Mouse (Mus musculus): Measurements from ENCODE around the gene Ssr4.
"Not testable (repeated sequence)": the region's sequence is repeated elsewhere in the genome, so short reads cannot be mapped to it uniquely, and the experiment has no call there.

Gene Ssr4

DNA sequence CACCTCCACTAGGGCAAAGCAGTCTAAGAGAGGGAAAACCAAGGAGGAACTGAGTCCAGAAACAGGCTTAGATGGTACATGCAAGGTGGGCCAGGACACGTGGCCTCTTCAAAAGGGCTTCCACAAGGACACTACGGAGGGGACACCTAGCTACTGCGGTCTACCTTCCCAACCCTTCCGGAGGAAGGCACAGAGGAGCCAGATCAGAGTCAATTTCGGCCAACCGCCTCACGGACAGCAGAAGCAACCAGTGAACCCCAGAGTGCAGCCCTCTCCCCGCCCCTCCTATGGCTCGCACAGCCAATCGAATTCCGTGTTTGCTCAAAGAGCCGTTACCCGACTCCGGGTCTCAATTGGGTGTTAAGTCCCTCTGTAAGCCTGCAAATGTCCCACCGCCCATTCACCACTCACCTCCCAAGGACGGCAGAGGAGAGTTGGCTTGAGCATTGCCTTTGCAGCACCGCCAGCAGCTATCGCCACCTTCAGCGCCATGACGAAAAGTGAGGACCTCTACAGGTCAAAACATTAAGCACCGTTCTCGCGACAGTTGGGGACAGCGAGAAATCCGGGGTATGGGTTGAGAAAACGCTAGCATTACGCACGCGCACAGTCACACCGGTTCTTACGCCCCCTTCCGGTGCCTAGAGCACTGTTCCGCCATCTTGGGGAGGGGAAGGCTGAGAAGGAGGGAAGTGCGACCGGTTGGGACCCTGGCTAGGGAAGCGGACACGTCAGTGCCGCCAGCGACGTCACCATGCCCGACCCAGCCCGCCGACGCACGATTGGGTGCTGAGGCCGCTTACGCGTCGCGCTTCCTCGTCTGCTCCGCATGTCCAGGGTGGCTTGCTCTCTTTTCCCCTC is at the start of gene Ssr4, which contains the start of gene Idh3g:
TSS of gene Ssr4 (plus strand) at position 665 of the 861 bp plus-strand sequence.
TSS of gene Idh3g (minus strand) at position 534 of the 861 bp plus-strand sequence.
- DNase-seq = peak; percentile 96

DNA sequence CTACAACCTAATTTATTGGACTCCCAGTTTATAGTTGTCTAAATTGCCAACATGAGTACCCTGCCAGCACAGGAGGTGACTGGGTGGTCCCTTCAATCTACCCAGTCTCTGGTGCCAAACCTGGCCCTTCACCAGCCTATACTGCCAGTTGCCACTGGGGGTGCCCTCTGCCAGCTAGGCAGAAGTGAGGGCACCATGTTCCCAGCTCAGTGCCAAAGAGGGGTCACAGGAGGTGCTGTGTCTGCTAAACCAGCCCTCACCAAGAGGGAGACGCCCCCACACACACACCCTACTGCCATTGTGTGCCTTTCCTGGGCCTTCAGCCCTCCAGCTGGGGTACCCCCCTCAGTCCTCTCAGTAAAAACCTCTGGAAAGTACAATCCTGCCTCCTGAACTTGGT is 48.7 kb upstream of the Ssr4 start:
- no peak for DNase-seq

DNA sequence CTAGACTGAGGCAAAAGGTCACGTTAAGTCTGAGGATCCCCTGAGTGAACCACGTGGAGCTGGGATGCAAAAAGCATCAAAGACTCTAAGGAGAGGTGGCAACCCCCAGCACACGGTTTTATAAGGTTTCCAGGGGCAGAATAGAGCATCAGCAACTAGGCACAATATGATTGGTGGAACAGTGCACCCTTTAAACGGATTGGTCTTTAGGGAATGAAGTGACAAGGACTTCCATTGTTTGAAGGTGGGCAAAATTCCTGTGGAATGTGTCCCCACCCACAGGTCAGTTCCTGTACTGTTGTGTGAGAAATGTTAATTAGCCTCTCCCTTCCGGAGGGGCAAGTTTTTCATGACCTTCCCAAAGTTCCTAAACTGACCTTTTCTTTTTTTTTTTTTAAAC is 47.7 kb upstream of the Ssr4 start:
- no peak for DNase-seq

DNA sequence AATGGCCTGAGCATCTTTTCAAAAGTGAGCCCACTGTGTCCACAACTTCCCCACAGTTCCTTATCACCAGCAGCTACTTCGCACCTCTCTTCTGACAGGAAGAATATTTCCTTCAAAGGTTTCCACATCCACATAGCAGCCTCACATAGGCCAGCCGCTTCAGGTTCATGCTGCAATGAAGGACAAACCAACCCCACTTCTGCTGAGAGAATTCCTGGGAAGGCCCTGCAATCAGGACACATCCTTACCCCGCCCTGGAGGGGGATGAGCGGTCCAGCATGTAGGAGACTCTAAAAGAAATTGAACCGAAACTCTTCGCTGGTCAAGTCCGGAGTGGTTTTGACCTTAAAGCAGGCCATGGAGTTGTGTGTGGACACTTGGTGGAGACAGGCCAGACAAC is 47.0 kb upstream of the Ssr4 start:
- DNase-seq = not testable (repeated sequence)

DNA sequence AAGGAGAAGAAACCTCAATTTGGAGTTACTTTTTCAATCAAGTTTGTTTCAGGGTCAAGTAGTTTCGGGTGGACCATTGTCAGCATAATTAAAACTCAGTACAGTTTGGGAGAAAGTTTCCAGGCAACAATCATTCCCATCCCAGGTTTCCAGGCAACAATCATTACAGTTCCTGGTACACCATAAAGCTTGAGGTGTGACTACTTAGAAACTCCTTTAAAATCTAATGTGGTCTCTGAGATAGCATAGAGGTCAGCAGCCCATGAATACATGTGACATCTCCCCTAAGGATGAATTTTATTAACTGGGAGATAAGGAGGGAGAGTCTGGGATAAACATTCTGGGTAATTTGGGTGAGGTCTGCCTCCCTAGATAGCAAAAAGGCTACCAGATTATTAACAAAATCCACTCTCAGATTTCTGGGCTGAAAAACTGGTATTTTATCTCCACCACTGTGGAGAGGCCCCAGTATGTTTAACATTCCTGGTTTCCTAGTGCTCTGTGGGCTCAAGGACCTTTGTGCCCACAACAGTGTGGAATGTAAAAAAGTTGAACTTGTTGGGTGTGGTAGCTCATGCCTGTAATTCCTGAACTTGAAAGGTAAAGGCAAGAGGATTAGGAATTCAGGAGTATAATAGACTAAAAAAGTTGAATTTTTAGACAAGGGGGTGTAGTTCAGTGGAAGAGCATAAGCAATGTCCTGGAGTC is 41.9 kb upstream of the Ssr4 start:
- no peak for DNase-seq

DNA sequence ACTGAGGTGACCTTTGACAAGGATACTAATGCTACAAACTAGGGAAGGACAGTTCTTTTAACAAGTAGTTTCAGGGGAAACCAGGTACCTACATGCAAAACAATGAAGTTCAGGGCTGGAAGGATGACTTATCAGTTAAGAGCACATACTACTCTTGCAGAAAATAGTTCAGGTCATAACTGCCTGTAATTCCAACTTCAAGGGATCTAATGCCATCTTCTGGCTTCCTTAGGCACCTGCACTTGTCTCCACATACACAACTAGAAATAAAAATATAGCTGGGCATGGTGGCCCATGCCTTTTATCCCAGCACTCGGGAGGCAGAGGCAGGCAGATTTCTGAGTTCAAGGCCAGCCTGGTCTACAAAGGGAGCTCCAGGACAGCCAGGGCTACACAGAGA is 37.9 kb upstream of the Ssr4 start:
- no peak for DNase-seq

DNA sequence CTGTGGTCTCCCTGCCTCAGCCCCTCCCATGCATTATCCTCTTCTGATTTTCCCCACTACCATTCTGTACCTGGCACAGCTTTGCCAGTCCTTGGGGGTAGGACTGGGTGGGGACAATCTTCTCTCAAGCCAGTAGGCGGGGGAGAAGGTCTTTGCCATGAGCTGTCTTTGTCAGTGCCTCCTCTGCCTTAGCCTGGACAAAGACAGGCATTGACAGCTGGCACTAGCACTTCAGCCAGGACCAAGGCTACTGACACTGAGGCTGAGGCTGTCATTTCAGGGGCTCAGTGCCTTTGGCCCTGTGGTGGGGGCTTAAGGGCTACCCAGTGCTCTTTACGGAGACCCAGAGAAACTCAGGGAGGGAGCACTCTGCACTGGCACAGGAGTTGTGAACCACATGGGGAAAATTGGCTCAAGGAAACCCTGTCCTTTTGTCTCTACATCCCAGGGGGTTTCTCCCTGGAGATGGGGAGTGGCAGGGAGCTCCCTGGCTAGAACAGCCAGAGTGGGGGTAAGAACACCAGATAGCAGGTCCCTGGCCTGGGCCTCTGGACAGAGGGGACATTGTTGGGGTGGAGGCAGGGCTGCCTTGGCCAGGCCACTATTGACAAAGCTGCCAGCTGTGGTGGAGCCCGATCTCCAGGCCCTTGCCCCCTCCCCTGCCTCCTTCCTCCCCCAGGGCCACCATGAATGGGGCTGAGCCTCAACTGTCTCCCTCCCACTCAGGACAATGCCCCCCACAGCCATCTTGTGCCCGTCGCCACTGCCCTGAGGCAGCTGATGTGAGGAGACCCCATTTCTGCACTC is 30.3 kb upstream of the Ssr4 start, which contains the start of gene Plxnb3:
TSS of gene Plxnb3 (plus strand) at position 757 of the 807 bp plus-strand sequence.
- peak; percentile 71 for DNase-seq

DNA sequence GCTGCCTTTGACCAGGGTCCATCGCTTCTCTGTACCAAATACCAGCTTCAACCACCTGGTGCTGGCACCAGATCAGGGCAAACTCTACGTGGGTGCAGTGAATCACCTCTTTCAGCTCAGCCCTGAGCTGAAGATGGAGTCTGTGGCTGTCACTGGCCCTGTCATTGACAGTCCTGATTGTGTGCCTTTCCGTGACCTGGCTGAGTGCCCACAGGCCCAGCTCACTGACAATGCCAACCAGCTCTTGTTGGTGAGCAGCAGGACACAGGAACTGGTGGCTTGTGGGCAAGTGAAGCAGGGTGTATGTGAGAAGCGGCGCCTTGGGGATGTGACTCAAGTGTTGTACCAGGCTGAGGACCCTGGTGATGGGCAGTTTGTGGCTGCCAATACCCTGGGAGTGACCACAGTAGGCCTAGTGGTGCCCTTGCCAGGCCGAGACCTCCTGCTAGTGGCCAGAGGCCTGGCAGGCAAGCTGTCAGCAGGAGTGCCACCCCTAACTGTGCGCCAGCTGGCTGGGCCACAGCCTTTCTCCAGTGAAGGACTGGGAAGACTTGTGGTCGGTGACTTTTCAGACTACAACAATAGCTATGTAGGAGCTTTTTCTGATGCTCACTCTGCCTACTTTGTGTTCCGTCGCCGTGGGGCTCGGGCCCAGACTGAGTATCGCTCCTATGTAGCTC is 28.1 kb upstream of the Ssr4 start:
- DNase-seq = peak; percentile 63

DNA sequence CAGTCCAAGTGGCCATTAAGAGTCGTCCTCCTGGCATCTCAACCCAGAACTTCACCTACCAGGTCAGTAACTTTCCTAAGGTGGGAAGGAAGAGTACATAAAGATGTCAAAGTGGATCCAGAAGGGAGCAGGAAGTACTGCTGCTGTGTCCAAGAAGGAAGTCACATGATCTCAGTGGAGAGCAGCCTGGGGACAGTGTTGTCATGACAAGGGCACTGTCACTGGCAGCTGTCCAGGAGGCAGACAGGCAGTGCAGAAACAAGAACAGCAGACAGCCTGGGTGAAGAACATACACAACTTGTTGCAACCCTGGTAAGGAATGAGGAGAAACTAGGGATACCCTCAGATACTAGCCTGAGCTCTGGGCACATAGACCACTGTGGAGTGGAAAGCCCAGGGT is 21.5 kb upstream of the Ssr4 start:
- peak; percentile 70 for DNase-seq

DNA sequence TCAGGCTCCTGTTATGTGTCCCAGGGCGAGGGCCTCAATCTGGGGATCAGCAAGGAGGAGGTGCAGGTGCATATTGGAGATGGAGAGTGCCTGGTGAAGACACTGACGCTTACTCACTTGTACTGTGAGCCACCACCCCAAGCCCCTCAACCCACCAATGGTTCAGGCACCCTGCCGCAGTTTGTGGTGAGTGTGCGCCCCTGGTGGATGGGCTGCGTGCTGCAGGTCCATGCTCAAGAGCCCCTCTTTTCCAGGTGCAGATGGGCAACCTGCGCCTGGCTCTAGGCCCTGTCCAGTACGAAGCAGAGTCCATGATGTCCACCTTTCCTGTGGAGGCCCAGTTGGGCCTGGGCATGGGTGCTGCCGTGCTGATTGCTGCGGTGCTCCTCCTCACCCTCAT is 19.6 kb upstream of the Ssr4 start:
- no peak for DNase-seq

DNA sequence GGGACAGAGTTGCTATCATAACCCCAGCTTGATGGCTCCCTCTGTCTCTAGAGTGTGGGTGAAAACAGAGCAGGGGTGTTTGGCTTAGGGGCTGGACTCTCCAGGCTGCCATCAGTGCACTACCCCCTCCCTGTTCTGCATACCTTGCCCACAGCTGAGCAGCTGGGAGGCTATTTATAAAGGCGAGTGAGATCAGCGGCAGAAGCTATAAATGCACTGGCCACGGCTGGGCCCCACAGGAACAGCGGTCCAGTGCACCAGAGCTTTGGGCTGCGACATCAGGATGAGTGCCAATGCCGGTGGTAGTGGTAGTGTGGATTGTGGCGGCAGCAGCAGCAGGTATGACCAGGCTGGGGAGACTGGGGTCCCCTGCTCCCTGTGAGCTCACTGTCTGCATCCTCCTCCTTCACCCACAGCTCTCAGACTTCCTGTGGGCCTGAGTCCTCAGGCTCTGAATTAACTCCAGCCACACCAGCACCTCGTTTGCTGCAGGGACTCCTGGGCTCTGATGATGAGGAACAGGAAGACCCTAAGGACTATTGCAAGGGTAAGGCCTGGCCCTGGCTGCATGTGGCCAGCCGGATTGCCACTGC is 12.6 kb upstream of the Ssr4 start, which contains the start of gene Srpk3:
TSS of gene Srpk3 (plus strand) at position 238 of the 593 bp plus-strand sequence.
- peak; percentile 52 for DNase-seq

DNA sequence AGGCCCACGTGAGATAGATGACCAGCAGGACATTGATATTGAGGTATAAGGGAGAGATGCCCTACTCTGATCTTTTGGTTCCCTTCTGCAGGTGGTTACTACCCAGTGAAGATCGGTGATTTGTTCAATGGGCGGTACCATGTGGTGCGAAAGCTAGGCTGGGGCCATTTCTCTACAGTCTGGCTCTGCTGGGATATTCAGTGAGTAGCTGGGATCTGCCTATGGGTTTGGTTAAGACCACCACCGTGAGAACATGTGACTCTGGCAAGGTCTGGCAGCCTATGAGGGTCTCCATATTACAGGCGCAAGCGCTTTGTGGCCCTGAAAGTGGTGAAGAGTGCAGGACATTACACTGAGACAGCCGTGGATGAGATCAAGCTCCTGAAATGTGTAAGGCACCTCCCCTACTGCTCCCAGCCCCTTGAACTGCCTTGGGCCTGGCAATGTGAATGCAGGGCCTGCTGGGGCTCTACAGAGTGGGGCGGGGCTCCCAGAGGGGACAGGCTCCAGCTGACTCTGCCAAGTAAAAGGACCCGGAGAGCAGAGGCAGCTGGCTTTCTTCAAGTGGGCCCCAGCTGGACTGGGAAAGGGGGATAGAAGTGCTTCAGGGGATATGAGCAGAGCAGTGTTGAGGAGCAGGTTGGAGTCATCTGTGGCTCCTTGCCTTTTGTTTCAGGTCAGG is 11.9 kb upstream of the Ssr4 start:
- no peak for DNase-seq

DNA sequence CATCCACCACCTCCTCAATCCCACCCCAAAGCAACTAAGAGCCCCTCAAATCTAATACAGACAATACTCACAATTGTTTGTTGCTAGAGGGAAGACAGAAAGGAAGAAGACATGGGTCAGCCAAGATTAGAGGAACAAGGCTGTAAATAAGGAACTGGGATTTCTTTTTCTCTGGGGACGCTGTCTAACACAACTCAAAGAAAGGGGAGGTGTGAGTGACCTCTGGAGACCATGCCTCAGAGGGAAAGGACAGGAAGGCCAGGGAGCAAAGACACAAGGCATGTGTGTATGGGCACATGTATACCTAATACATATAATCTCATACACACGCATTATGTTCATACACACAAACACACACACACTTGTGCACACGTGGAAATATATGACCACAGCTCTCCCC is 4.6 kb upstream of the Ssr4 start:
- no peak for DNase-seq

DNA sequence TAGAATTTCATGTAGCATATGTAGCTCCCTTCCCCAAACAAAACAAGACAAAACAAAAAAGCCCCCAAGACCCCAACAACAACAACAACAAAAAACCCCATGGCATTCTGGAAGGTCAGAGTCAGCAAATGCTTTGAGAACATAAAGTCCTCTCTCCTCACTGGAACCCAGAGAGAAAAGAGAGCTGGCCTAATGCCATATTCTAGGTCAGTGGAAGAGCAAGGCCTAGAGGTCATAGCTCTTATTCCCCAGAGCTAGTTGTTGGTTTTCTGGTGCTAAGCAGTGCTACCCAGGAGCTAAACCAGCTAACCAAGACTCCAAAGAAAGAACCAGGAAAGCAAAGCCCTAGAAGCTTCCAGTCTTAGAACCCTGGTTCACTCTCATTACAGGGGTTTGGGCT is 1.2 kb upstream of the Ssr4 start:
- DNase-seq = no peak

DNA sequence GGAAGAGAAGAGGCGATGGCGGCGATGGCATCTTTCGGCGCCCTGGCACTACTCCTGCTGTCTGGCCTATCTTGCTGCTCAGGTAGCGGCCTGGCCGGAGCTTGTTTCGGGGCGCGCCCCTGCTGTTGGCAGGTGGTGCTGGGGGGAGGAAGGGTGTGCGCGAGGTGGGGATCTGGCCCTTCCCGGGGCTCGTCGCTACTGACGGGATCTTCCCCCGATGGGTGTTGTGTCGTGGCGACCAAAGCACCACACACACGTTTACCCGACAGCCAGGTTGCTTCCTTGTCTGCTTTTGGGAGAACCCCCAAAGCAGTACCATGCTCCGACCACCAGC is 364 bp downstream of the Ssr4 start:
- DNase-seq = no peak

DNA sequence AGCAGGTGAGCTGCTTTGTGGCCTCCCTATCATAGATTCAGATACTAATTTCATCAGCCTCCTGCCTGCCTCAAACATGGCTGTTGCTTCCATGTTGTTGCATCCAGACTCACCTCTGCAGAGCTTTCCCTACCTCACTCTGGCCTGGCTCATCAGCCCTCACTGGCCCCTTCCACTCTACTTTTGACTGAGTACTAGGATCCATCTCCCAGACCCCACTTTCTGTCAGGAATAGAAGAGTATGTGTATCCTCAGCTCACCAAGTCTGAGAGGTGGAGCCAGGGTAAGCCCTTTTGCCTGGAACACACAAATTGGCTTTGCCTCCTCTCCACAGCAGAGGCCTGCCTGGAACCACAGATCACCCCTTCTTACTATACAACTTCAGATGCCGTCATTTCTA is 1.7 kb downstream of the Ssr4 start:
- no peak for DNase-seq

DNA sequence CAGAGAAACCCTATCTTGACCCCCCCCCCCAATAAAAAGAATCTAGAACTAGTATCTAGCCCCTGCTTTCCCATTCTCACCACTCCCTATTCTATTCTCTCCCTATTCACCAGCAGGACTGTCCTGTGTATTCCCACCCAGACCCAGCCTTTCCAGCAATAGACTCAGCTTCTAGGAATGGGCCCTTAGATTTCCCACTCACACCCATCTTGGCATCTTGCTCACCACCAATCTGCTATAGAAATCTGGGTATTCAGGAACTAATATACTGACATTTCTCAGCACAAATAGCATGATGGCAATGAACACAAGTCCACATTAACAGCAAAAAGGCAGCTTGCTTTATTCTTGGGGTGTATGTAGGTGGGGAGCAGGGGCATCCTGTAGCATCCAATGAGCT is 6.2 kb downstream of the Ssr4 start:
- DNase-seq = no peak

DNA sequence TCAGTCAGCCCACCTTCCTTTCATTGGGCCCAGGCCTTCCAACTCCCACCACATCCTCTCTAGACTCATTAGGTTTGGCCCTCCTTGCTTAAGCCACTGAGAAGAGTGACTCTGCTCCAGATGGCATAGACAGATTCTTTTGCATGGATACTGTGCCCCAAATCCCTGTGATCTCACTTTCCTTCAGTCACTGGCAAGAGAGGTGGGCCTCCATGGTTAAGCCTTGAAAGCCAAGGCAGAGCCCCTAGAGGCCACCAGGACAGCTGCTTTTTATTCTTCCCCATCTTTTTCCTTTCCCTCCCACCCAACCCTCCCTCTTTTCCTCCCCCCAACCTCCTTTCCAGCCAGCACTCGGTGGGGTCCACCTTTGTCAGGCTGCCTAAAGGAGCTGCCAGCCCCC is 6.7 kb downstream of the Ssr4 start:
- no peak for DNase-seq

DNA sequence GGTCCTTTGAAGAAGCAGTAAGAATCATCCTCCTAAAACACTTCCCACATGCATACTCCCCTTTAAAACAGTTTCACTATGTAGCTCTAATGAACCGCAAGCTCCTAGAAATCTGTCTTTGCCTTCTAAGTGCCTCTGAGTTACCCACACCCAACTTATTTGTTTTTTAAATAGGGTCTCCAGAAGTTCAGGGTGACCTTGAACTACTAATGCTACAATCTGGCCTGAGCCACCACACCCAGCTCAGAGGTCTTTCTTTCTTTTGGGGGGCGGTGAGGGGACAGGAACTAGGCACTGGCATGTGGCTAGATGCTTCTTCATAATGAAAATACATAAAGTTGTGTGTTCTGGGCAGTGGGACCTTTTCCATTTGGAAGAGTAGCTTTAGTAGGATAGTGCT is 10.7 kb downstream of the Ssr4 start:
- no peak for DNase-seq

DNA sequence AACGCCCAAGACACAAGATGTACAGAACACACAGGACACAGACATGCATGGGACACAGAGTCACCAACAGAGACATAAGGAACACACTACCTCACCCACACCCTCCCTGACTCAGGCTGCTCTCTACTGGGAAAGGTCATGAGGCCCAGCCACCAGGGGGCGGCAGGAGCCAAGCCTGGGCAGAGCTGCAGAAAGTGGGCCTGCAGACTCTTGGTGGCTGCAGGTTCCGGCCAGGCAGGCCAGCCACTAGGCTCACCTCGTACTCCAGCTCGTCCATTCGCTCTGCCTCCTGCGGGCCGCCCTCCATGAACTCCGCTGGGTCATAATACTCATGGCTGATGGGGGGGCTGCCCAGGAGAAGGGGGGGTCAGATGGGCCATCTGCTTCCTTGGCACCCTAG is 11.7 kb downstream of the Ssr4 start:
- DNase-seq = peak; percentile 45

DNA sequence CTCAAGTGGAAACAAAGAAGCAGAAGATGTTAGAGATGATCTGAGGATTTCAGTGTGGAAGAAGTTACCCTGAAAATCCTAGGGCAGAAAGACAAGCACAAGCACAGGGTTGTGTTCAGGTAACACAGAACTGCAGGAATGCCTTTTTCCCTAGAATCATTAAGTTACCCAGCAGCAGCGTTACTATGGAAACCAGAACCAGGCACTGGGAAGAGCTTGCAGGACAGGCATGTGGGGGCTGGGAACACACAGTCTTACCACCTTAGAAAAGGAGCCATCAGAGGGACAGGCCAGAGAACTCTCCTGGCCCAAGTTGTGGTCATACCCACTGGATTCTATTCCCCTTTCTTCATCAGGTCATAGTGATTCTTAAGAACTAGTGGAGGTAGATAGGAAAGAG is 19.0 kb downstream of the Ssr4 start:
- no peak for DNase-seq

DNA sequence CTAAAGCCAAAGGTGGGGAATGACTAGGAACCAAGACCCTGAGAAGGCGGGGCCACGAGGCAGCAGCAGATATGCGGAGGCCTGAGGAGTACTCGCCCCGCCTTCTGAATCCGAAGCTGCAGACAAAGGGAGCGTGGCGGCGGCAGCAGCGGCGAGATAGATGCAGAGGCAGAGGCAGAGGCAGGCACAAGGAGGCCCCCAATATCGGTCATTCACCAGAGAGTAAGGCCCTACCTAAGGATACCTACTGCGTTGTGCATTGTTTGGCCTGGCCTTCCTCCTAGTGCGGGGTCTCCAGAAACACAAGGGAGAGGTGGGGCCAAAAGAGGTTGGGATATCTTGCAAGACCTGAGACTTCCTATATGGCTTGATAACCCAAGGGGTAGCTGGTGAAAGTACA is 28.2 kb downstream of the Ssr4 start:
- no peak for DNase-seq
